In the genomic region with DNA sequence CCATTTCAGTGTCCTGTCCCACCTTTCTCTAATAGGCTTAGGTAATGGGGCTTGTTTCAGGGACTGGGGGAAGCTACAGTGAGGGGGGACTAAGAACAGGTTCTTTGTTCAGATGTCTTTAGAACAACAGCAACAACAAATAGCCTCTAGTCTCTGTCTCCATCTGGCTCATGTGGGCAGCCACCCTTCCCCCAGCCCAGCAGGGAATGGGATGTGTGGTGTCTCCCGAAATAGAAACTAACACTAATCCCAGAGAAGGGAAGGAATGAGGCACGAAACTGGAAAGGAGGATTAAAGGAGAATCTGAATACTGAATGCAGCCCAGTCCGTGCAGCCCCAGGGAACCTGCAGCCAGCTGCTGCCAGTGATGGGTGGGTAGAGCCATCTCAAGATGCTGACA, we compare ENCODE assay signal across 8 mouse cellular contexts. TPM values are rescaled to one million over a fixed set of nuclear protein-coding genes. Genes with fewer than 3 reads are reported as not detected.
A peak's percentile ranks its signal among the peaks of the same experiment; 100 is the strongest.
DNase-seq lines count a peak whose midpoint lies in the region; ATAC-seq lines count a peak whose summit lies in the region.

No protein-coding gene starts in this region.

- no peak overlapping the region for H3K27ac ChIP-seq in neural tube, embryonic 11.5 days (ENCODE audit: low read depth, low read length)
- no peak overlapping the region; the same call in 1 of the 2 replicates for H3K27ac ChIP-seq in neural tube, embryonic 15.5 days (replicated peaks)

- 43% methylated on average over 3 of the region's 3 CpGs for WGBS in neural tube, embryonic 11.5 days
- 31% methylated on average over 3 of the region's 3 CpGs for WGBS in neural tube, embryonic 15.5 days

- no peaks in the 10 kb centered on the region for H3K4me1 ChIP-seq in neural tube, embryonic 11.5 days (ENCODE audit: control insufficient read depth, insufficient read depth, low read length)
- H3K4me1 ChIP-seq in neural tube, embryonic 15.5 days, result 0 out of 2 replicates have a peak, but pooled peaks cover 5% of the 10 kb centered on the region

- H3K27me3 ChIP-seq in neural tube, embryonic 11.5 days (ENCODE audit: control insufficient read depth, insufficient read depth, low read length), result no peaks in the 10 kb centered on the region
- H3K27me3 ChIP-seq in neural tube, embryonic 15.5 days (replicated peaks), result no peaks in the 10 kb centered on the region

- no peak for ATAC-seq in neural tube, embryonic 11.5 days (ENCODE audit: insufficient read depth, low FRiP score, low TSS enrichment)
- no peak for ATAC-seq in neural tube, embryonic 15.5 days (ENCODE audit: low FRiP score)

- no peaks in the 10 kb centered on the region; the same call in 1 of the 2 replicates for H3K36me3 ChIP-seq in neural tube, embryonic 11.5 days (ENCODE audit: control insufficient read depth, insufficient read depth, low read length)
- peaks cover 38% of the 10 kb centered on the region for H3K36me3 ChIP-seq in neural tube, embryonic 15.5 days

- H3K4me2 ChIP-seq in neural tube, embryonic 11.5 days (ENCODE audit: low read depth), result no peak overlapping the region
- no peak overlapping the region for H3K4me2 ChIP-seq in neural tube, embryonic 15.5 days

- H3K9me3 ChIP-seq in neural tube, embryonic 11.5 days (ENCODE audit: control insufficient read depth, low read length), result no peaks in the 10 kb centered on the region
- H3K9me3 ChIP-seq in neural tube, embryonic 15.5 days (replicated peaks), result no peaks in the 10 kb centered on the region

- no peak overlapping the region for H3K9ac ChIP-seq in neural tube, embryonic 11.5 days (ENCODE audit: low read length)
- H3K9ac ChIP-seq in neural tube, embryonic 15.5 days (replicated peaks), result no peak overlapping the region

- no peak overlapping the region for H3K4me3 ChIP-seq in neural tube, embryonic 11.5 days (ENCODE audit: low read depth, low read length)
- H3K4me3 ChIP-seq in neural tube, embryonic 15.5 days (replicated peaks), result no peak overlapping the region

- DNase-seq in frontal cortex, postnatal 36 days (ENCODE audit: low spot score in 2 of 2), result peak; percentile 51 to 60
- no peak for DNase-seq in frontal cortex, postnatal 10 days (ENCODE audit: low spot score in 2 of 2)
- peak; percentile 13 for DNase-seq in neural tube, embryonic 11.5 days (ENCODE audit: low spot score)
- DNase-seq in left cerebral cortex, postnatal 14 days (ENCODE audit: low spot score in 2 of 2), result peak; percentile 38 to 41
- DNase-seq in right cerebral cortex, postnatal 36 days (ENCODE audit: low spot score in 2 of 2), result peak; percentile 30 to 66
- DNase-seq in urinary bladder, postnatal 14 days (ENCODE audit: low spot score), result no peak
- DNase-seq in adipocyte (ENCODE audit: low spot score), result no peak

- intact Hi-C loops in left cerebral cortex, postnatal 14 days (cut with DNase I), result no loop called here

RNA-seq across cellular contexts. Expression of a gene that starts 22.4 kb away (rescaled TPM):
- polyA plus RNA-seq in neural tube, embryonic 11.5 days (2014; fragmentation: Nextera tagmentation; extraction: Ambion mirVana), result 44.2 and 48.4 TPM in 2 replicates
- polyA plus RNA-seq in neural tube, embryonic 15.5 days (2015; fragmentation: Nextera tagmentation; extraction: Ambion mirVana), result 53.6 and 57.9 TPM in 2 replicates
- total RNA-seq in left cerebral cortex, postnatal 14 days (2021), result 10 to 100 TPM; 92.6 to 98.0 TPM

RNA-seq across cellular contexts. Expression of a gene that starts 48.0 kb away (rescaled TPM):
- polyA plus RNA-seq in neural tube, embryonic 11.5 days (2014; fragmentation: Nextera tagmentation; extraction: Ambion mirVana), result 7.2 and 7.5 TPM in 2 replicates
- polyA plus RNA-seq in neural tube, embryonic 15.5 days (2015; fragmentation: Nextera tagmentation; extraction: Ambion mirVana), result 23.7 and 25.1 TPM in 2 replicates
- total RNA-seq in left cerebral cortex, postnatal 14 days (2021), result 100 to 1,000 TPM; 222 to 262 TPM

Comparison
In these comparisons a context has a peak if more than half of its experiments do, and no peak if none do; other contexts are left out.
1. DNase-seq: peak in frontal cortex, postnatal 36 days (2 of 2), neural tube, embryonic 11.5 days (single experiment), left cerebral cortex, postnatal 14 days (2 of 2) and right cerebral cortex, postnatal 36 days (2 of 2); none in frontal cortex, postnatal 10 days (0 of 2), urinary bladder, postnatal 14 days (single experiment) and adipocyte (single experiment).